Mouse (Mus musculus) gastrocnemius, postnatal 10 days (tissue): Measurements from ENCODE around the gene Umodl1. TPM values are rescaled to one million over a fixed set of nuclear protein-coding genes. Genes with fewer than 3 reads are reported as not detected.

ENCODE experiments used
- DNase-seq: peaks from one replicate; pipeline ENCODE4 v3.0.0; 2021; ENCODE audit warnings: mixed read lengths
- total RNA-seq, 2 experiments: library from RNA; stranded (reverse); gene quantifications; 2 replicates each; pipeline ENCODE4 v1.2.3; 2021

The Umodl1 gene
- total RNA-seq, 2 experiments from 2014 or later: 0.11 TPM; not detected in 1

GRCm38 (mm10) chr17:31000897-31001296 lies 46.5 kb downstream of the Umodl1 start:
- DNase-seq: no peak

- no peak for DNase-seq
Measured at GRCm38 (mm10) chr17:31002613-31003012, 48.2 kb downstream of the Umodl1 start.

GRCm38 (mm10) chr17:31005284-31005683 lies 50.8 kb downstream of the Umodl1 start:
- no peak for DNase-seq

GRCm38 (mm10) chr17:31007357-31007756 lies 52.9 kb downstream of the Umodl1 start:
- DNase-seq: no peak

- DNase-seq: no peak
Measured at GRCm38 (mm10) chr17:31008416-31008815, 54.0 kb downstream of the Umodl1 start.

- peak; percentile 63 for DNase-seq
Measured at GRCm38 (mm10) chr17:31011551-31012394, 57.3 kb downstream of the Umodl1 start.

DNA sequence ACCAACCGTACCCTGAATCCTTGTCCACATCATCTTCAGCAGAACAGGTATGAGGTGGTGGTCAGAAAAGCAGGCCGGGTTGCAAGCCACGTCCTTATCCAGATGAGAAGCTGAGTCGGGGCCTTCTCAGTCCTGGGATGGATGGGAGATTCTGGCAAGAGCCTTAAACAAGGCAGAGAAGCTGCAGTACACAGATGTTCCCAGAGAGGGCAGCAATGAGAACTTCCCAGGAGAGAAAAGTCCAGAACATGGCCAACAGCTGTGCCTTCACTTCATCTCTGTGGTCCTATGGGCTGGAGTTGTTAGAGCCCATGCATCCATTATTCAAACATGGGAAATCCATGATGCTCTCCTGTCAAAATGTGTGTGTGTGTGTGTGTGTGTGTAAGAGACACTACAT lies 63.8 kb downstream of the Umodl1 start:
- DNase-seq: peak; percentile 59

- peak; percentile 52 for DNase-seq
Measured at GRCm38 (mm10) chr17:31019505-31019904, 65.1 kb downstream of the Umodl1 start.

GRCm38 (mm10) chr17:31020078-31020477 lies 65.6 kb downstream of the Umodl1 start:
- DNase-seq: no peak

GRCm38 (mm10) chr17:31021276-31021675 lies 66.8 kb downstream of the Umodl1 start:
- no peak for DNase-seq

GRCm38 (mm10) chr17:31024125-31024781 lies 69.8 kb downstream of the Umodl1 start:
- no peak for DNase-seq

DNA sequence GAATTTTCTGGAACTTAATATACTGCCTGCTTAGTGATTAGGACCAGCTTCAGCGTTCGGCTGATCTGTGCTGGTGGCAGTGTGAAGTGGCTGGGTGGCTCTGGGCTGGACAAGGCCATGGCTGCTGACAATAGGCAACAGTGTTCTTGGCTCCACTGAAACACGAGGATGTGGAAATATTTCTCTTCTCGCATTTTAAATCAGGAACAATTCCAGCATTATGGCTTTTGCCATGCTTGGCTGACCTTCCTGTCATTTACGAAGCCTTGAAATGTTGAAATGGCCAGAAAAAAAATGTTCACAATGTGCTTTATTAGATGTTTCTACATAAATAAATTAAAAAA lies 70.3 kb downstream of the Umodl1 start:
- no peak for DNase-seq

- no peak for DNase-seq
Measured at GRCm38 (mm10) chr17:31026986-31027385, 72.5 kb downstream of the Umodl1 start.

- no peak for DNase-seq
Measured at GRCm38 (mm10) chr17:31027723-31028122, 73.3 kb downstream of the Umodl1 start.

DNA sequence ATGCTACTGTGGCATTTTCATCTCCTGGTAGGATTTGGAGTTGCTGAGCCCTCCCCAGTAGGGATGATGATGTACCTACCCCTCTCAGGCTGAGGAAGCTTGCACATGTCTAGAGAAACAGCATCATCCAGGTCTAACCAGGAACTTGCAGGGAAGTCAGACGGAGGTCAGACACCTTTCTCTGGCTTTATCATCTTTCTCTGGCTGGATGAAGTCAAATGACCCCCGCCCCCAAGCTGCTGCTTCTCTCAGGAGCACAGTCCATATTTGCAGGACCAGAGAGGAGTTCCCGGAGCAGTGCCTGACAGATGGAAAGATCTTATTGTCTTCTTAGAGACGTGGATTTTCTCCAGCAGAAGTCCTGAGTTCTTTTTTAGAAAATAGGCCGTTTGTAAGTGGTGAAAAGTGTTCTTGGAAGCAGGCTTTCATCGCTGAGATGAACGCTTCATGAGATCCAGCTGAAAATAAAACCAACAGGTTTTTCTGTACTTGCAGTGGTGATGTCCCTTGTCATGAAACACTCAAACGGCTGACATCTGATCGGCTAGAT lies 74.5 kb downstream of the Umodl1 start:
- no peak for DNase-seq

DNA sequence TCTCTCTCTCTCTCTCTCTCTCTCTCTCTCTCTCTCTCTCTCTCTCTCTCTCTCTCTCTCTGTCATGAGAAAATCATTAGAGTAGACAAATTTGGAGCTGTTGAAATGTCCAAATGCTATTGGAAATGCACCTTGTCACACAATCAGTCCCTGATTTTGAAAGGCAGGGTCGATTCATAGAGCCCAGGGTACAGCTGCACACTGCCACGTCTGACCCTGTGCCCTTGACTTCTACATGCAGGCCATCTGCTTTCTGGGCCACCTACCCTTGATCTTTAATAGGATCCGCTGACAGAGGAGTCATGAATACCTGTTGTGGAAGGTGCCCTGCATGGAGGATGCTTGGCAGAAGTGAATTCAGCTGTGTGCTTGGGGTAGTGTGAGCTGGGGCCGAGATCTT lies 75.0 kb downstream of the Umodl1 start:
- no peak for DNase-seq

- no peak for DNase-seq
Measured at GRCm38 (mm10) chr17:31032341-31032740, 77.9 kb downstream of the Umodl1 start.

DNA sequence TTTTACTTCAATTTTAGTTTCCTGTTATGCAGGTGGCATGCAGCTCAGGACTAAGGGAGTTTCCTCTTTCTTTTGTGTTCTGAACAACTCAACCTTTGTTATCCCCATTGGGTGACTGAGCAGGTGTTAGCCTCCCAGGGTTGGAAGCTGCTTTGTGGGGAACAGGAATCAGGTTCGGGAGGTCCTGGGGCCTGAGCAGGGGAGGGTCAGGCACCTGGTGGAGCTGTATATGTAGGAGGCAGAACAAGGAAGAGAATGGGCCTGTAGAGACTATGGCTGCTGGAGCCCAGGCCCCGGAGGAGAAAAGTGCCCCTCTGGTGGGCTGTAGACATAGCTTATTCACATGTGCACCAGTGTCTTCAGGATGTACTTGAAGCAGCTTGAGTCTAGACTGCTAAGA lies 78.8 kb downstream of the Umodl1 start:
- DNase-seq: no peak

GRCm38 (mm10) chr17:31034165-31034564 lies 79.7 kb downstream of the Umodl1 start:
- DNase-seq: no peak

GRCm38 (mm10) chr17:31034674-31035356 lies 80.4 kb downstream of the Umodl1 start:
- DNase-seq: no peak

DNA sequence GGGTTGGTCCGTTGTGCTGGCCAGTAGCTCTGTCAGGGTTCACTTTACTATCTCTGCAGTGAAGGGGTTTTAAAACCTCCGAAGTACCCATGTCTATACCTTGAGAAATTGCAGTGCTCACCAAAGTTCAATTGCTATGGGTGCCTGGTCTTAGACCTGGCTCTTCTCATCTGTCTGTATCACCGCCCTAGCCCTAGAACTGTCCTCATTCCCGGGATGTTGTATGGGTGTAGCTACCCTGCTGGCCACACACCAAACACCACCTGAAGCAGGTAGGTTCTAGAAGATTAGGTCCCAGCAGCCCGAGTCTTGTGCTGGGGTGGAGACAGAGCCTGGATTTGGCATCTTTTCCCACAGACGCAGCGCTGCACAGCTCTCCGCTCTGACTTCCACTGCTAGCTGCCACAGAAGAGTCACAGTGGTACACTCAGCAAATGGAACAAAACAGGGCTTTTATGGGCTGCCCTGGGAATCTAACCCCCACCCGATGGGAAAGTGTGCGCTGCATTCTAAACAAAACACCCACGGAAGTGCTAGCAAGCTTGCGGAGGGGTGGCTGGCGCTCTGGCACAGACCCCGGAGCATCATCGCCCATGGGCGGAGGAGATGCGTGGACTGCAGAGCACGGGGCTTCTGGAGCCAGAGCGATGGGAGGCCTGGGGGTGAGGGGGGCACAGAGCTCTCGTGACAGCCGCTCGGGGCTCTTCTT lies 81.9 kb downstream of the Umodl1 start:
- DNase-seq: no peak

DNA sequence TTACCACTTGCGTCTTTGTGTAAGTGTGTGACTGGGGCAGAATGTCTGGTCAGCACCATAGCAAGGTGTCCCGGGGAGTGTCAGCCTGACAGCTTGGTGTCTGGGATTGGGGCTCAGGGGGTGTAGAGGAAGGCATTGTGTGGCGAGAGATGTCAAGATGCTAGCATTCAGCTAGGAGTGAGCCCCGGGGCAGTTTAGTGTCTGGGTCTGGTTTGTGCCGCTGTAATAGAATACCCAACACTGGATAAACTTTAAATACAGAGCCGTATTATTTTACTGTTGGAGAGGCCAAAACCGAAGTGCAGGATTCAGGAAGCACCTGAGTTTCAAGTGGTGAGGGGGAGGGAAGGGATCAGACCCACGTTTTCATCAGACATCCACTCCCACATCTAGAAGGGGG lies 82.9 kb downstream of the Umodl1 start:
- no peak for DNase-seq
